Mouse (Mus musculus): ENCODE measurements around the gene Immt. TPM values are rescaled to one million over a fixed set of nuclear protein-coding genes. Genes with fewer than 3 reads are reported as not detected.

Gene Immt
- 241 and 242 TPM in 2 replicates for polyA plus RNA-seq (2015; fragmentation: Nextera tagmentation; extraction: Ambion mirVana)

- Histone ChIP-seq H3K27me3 (replicated peaks) (no peaks in the 10 kb centered on the region), H3K4me2 (replicated peaks) (peak within 1 kb of the TSS; percentile 69), H3K9me3 (no peaks in the 10 kb centered on the region), H3K4me3 (replicated peaks) (peak within 1 kb of the TSS; percentile 94), H3K36me3 (no peaks in the 10 kb centered on the region), H3K9ac (peak within 1 kb of the TSS; percentile 81), H3K27ac (peak within 1 kb of the TSS; percentile 94), H3K4me1 (replicated peaks) (no peaks in the 10 kb centered on the region; the same call in 1 of the 2 replicates)
- WGBS: under 1% methylated on average over 64 of the region's 64 CpGs
- ATAC-seq: peak; percentile 100
These were observed at the start of gene Immt for GRCm38 (mm10) chr6:71830690-71831580. TSS of gene Immt (plus strand) at chr6:71831331.

- no peak for ATAC-seq
- H3K27me3 ChIP-seq (replicated peaks): no peaks in the 10 kb centered on the region
- H3K9ac ChIP-seq: no peak overlapping the region
- H3K4me3 ChIP-seq (replicated peaks): no peak overlapping the region
- H3K36me3 ChIP-seq: no peaks in the 10 kb centered on the region
- no peak overlapping the region for H3K4me2 ChIP-seq (replicated peaks)
- no peaks in the 10 kb centered on the region for H3K9me3 ChIP-seq
- 89% methylated on average over 5 of the region's 5 CpGs for WGBS
- no peaks in the 10 kb centered on the region for H3K4me1 ChIP-seq (replicated peaks)
- no peak overlapping the region for H3K27ac ChIP-seq
These were observed 48.0 kb upstream of the Immt start for GRCm38 (mm10) chr6:71783165-71783564.

DNA sequence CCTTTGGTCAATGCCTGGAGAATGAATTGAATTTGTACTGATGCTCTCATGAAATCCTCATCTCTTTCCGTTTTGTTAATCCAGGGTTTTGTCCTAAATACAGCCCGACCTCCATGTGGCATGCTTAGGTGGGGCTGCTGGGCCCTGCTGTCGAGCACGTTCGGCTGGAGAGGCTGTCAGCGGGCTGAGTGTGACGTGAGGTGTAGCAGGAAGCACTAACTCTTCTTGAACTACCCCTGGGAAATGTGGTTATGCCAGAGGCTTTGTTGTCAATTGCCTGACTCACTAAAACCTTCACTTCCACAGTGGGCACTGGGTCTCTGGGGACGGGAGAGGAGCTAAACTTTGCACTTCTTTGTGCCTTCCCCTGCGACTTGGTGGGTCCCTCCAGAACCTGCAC lies 42.8 kb upstream of the Immt start:
- Histone ChIP-seq H3K9me3 (no peaks in the 10 kb centered on the region), H3K27me3 (replicated peaks) (no peaks in the 10 kb centered on the region), H3K4me1 (replicated peaks) (no peaks in the 10 kb centered on the region), H3K4me3 (replicated peaks) (no peak overlapping the region), H3K36me3 (no peaks in the 10 kb centered on the region), H3K27ac (no peak overlapping the region), H3K4me2 (replicated peaks) (no peak overlapping the region), H3K9ac (no peak overlapping the region)
- ATAC-seq: no peak
- WGBS: 68% methylated on average over 9 of the region's 9 CpGs

DNA sequence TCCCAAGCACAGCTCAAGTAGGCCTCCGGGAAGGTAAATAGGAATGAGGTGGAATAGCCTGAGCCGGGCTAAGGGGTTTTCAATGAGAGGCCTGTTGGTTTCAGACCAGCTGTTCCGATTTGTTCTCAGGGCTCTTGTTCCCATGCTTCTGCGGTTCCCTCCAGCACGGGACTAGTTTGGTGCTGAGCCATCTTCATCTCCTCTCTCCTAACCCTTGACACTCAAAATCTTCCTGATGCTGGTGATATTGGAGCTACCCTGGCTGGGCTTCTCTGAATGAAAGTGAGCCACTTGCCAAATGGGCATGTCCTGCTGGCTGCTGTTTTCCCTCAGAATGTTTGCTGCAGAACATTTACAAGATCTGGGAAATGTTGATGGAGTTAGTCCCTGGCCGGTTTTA lies 39.4 kb upstream of the Immt start:
- H3K9ac ChIP-seq: no peak overlapping the region
- H3K36me3 ChIP-seq: no peaks in the 10 kb centered on the region
- H3K4me3 ChIP-seq (replicated peaks): no peak overlapping the region
- WGBS: 77% methylated on average over 6 of the region's 6 CpGs
- no peak for ATAC-seq
- H3K4me2 ChIP-seq (replicated peaks): no peak overlapping the region
- H3K9me3 ChIP-seq: no peaks in the 10 kb centered on the region
- no peaks in the 10 kb centered on the region for H3K4me1 ChIP-seq (replicated peaks)
- no peak overlapping the region for H3K27ac ChIP-seq
- no peaks in the 10 kb centered on the region for H3K27me3 ChIP-seq (replicated peaks)

DNA sequence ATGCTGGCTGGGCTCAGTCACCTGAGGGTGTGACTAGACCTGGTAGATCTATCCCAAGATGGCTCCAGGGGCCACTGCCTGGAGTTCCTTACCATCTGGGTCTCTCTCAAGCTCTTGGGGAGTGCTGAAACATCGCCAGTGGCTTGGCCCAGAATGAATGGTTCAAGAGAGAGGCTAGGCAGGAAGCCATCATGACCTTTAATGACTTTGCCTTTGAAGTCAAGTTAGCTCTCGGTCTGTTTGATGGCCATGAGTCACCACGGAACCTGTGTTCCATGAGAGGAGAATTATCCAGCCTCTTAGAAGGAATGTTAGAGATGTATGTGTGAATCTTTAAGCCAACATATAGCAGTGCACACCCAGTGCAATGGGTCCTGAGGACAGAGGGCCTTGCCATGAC lies 31.7 kb upstream of the Immt start:
- no peaks in the 10 kb centered on the region for H3K27me3 ChIP-seq (replicated peaks)
- no peaks in the 10 kb centered on the region for H3K36me3 ChIP-seq
- H3K9ac ChIP-seq: no peak overlapping the region
- H3K4me1 ChIP-seq (replicated peaks): no peaks in the 10 kb centered on the region
- no peak for ATAC-seq
- H3K27ac ChIP-seq: no peak overlapping the region
- WGBS: 72% methylated on average over 3 of the region's 3 CpGs
- no peaks in the 10 kb centered on the region for H3K9me3 ChIP-seq
- no peak overlapping the region for H3K4me3 ChIP-seq (replicated peaks)
- H3K4me2 ChIP-seq (replicated peaks): no peak overlapping the region

GRCm38 (mm10) chr6:71801011-71801713 lies 30.0 kb upstream of the Immt start:
- no peak overlapping the region for H3K4me2 ChIP-seq (replicated peaks)
- H3K27me3 ChIP-seq (replicated peaks): no peaks in the 10 kb centered on the region
- no peak overlapping the region for H3K4me3 ChIP-seq (replicated peaks)
- no peaks in the 10 kb centered on the region for H3K36me3 ChIP-seq
- ATAC-seq: no peak
- H3K4me1 ChIP-seq (replicated peaks): no peaks in the 10 kb centered on the region
- H3K27ac ChIP-seq: no peak overlapping the region
- H3K9ac ChIP-seq: no peak overlapping the region
- WGBS: 59% methylated on average over 7 of the region's 7 CpGs
- no peaks in the 10 kb centered on the region for H3K9me3 ChIP-seq

DNA sequence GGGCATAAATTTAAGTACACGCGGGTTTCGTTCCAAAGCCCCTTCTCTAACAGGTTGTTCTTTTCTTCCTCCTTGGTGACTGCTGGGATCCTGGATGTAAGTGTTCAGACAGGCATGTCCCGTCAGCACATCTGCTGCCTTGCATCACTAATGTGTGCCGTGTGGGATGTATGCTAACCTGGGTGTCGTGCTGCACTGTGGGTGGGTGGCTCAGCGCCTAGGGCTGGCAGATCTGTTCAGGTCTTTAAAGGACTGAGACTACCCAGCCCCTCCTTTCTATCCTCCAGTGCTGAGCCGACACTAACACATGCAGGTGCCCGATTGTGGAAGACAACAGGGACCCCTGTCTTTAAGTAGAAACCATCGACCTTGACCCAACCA lies 29.4 kb upstream of the Immt start:
- WGBS: 75% methylated on average over 10 of the region's 10 CpGs
- Histone ChIP-seq H3K27me3 (replicated peaks) (no peaks in the 10 kb centered on the region), H3K9me3 (no peaks in the 10 kb centered on the region), H3K36me3 (no peaks in the 10 kb centered on the region), H3K4me2 (replicated peaks) (no peak overlapping the region), H3K27ac (no peak overlapping the region), H3K9ac (no peak overlapping the region), H3K4me3 (replicated peaks) (no peak overlapping the region), H3K4me1 (replicated peaks) (no peaks in the 10 kb centered on the region)
- ATAC-seq: no peak

GRCm38 (mm10) chr6:71803609-71804008 lies 27.5 kb upstream of the Immt start:
- 85% methylated on average over 1 of the region's 1 CpGs for WGBS
- Histone ChIP-seq H3K27ac (no peak overlapping the region), H3K9me3 (no peaks in the 10 kb centered on the region), H3K4me1 (replicated peaks) (no peaks in the 10 kb centered on the region), H3K27me3 (replicated peaks) (no peaks in the 10 kb centered on the region), H3K36me3 (no peaks in the 10 kb centered on the region), H3K4me2 (replicated peaks) (no peak overlapping the region), H3K4me3 (replicated peaks) (no peak overlapping the region), H3K9ac (no peak overlapping the region)
- no peak; the same call in 1 of the 2 replicates for ATAC-seq

DNA sequence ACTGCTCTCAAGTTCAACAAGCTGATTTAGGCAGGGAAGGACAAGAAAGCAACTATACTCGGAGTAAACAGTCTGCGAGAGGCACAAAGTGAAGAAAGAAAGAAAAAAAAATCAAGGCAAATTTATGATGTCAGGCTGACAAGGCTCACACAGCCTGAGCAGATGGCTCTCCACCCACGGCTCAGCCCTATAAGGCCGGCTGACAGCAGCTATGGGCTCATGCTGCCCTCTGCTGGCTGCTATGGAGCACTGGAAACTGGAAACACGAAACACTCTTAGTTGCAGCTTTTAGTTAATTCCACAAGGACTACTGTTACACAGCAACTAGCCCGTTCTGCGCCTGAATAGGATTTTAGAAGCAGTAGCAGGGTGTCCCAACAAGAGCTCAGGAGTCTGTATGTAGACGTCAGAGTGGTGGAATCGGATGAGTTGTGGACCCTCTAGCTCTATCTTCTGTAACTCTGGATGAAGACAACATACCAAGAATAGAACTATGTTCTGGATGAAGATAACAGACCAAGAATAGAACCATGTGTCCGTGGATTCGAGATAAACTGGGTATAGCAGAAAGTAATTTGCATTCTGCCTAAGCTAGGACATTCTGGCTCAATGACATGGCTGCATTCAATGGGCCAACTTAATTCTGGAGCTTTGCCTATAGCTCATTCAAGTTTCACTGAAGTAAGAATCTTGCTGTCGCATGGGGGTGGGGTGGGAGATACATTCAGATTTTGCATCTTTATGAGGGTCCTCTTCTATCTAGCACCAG lies 26.9 kb upstream of the Immt start:
- no peak overlapping the region for H3K4me2 ChIP-seq (replicated peaks)
- no peak overlapping the region for H3K4me3 ChIP-seq (replicated peaks)
- H3K4me1 ChIP-seq (replicated peaks): no peaks in the 10 kb centered on the region
- 22% methylated on average over 12 of the region's 12 CpGs for WGBS
- H3K27me3 ChIP-seq (replicated peaks): no peaks in the 10 kb centered on the region
- no peak overlapping the region for H3K27ac ChIP-seq
- H3K9ac ChIP-seq: no peak overlapping the region
- H3K9me3 ChIP-seq: no peaks in the 10 kb centered on the region
- H3K36me3 ChIP-seq: no peaks in the 10 kb centered on the region
- peak; percentile 90 for ATAC-seq

GRCm38 (mm10) chr6:71806713-71807112 lies 24.4 kb upstream of the Immt start:
- H3K9me3 ChIP-seq: no peaks in the 10 kb centered on the region
- ATAC-seq: peak; percentile 41; the same call in 1 of the 2 replicates

GRCm38 (mm10) chr6:71809890-71810289 lies 21.2 kb upstream of the Immt start:
- no peaks in the 10 kb centered on the region for H3K9me3 ChIP-seq
- no peak overlapping the region for H3K4me2 ChIP-seq (replicated peaks)
- H3K4me3 ChIP-seq (replicated peaks): no peak overlapping the region
- ATAC-seq: no peak
- no peaks in the 10 kb centered on the region for H3K4me1 ChIP-seq (replicated peaks)
- H3K27me3 ChIP-seq (replicated peaks): no peaks in the 10 kb centered on the region
- WGBS: 54% methylated on average over 9 of the region's 9 CpGs
- H3K27ac ChIP-seq: no peak overlapping the region
- no peak overlapping the region for H3K9ac ChIP-seq
- peaks cover 4% of the 10 kb centered on the region; the same call in 1 of the 2 replicates for H3K36me3 ChIP-seq

More at GRCm38 (mm10) chr6:71806713-71807112, 24.4 kb upstream of the Immt start:
- no peak overlapping the region for H3K4me2 ChIP-seq (replicated peaks)
- no peak overlapping the region for H3K4me3 ChIP-seq (replicated peaks)
- no peaks in the 10 kb centered on the region for H3K4me1 ChIP-seq (replicated peaks)
- no peaks in the 10 kb centered on the region for H3K36me3 ChIP-seq
- no peak overlapping the region for H3K27ac ChIP-seq
- no peak overlapping the region for H3K9ac ChIP-seq
- no peaks in the 10 kb centered on the region for H3K27me3 ChIP-seq (replicated peaks)
- WGBS: 41% methylated on average over 1 of the region's 1 CpGs

DNA sequence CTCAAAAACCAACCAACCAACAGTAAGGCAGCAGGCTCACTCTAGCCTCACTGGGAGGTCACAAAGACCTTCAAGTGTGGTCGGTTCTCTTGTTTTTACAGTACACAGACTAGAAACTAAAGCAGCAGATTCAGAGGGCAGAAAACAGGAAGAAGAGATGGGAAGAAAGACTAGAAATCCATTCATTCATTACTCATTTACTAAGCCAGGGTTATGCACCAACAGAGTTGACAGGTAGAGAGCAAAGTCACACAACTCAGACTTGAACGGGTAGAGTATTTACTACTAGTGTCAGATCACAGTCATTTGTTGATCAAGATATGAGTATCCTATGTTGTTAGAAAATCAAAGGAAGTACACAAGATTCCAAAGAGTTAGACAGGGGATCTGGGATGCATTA lies 18.3 kb upstream of the Immt start:
- Histone ChIP-seq H3K9me3 (no peaks in the 10 kb centered on the region), H3K27ac (no peak overlapping the region), H3K36me3 (peaks cover 16% of the 10 kb centered on the region), H3K9ac (no peak overlapping the region), H3K4me3 (replicated peaks) (no peak overlapping the region), H3K27me3 (replicated peaks) (no peaks in the 10 kb centered on the region), H3K4me2 (replicated peaks) (no peak overlapping the region), H3K4me1 (replicated peaks) (no peaks in the 10 kb centered on the region)
- ATAC-seq: no peak
- WGBS: 78% methylated on average over 2 of the region's 2 CpGs
